Mouse (Mus musculus) CH12.LX (cell line): ENCODE results near the gene Gm20388. TPM values are rescaled to one million over a fixed set of nuclear protein-coding genes. Genes with fewer than 3 reads are reported as not detected.

ENCODE experiments used
- DNase-seq: peaks from one replicate; pipeline ENCODE4 v3.0.0-alpha.2; 2013; ENCODE audit errors: extremely low read depth
- H3K27ac ChIP-seq: 2 replicates; pipeline ENCODE4 v1.5.1; 2012; ENCODE audit warnings: low read depth, mild to moderate bottlenecking, control low read depth, moderate library complexity; ENCODE audit not compliant: insufficient read depth
- H3K27me3 ChIP-seq: replicated peaks from 2 replicates; pipeline ENCODE3; 2012; ENCODE audit warnings: inconsistent platforms
- H3K36me3 ChIP-seq, 2 experiments: replicated peaks in 1 of 2; 2 replicates each; pipeline versions ENCODE3 to v1.6.1; 2012; ENCODE audit warnings: inconsistent platforms in 1 of 2, low read length in 1 of 2, mild to moderate bottlenecking in 1 of 2, mixed read lengths in 1 of 2, moderate library complexity in 1 of 2; ENCODE audit not compliant: control insufficient read depth in 1 of 2, insufficient read depth in 1 of 2
- H3K4me1 ChIP-seq, 2 experiments: 2 replicates each; pipeline ENCODE4 v1.6.1; 2012; ENCODE audit warnings: inconsistent platforms in 1 of 2, moderate library complexity in 1 of 2; ENCODE audit not compliant: insufficient read depth in 2 of 2, control insufficient read depth in 1 of 2
- H3K4me2 ChIP-seq: 2 replicates; pipeline ENCODE4 v1.6.1; 2012; ENCODE audit warnings: low read depth, mild to moderate bottlenecking, control low read depth; ENCODE audit not compliant: poor library complexity, insufficient read depth, severe bottlenecking
- H3K4me3 ChIP-seq, 3 experiments: fragments of 150-350 bp in 1 of 3; sonication (generic) in 1 of 3; replicated peaks in 1 of 3; 2 replicates each; pipeline versions ENCODE3 to v1.5.1; 2011 to 2012; ENCODE audit warnings: low read depth in 2 of 3, low read length in 2 of 3, mild to moderate bottlenecking in 2 of 3, moderate library complexity in 2 of 3, control low read depth in 1 of 3, improper control_type of control experiment in 1 of 3, inconsistent platforms in 1 of 3, mixed read lengths in 1 of 3; ENCODE audit not compliant: poor library complexity in 1 of 3
- H3K79me2 ChIP-seq: replicated peaks from 2 replicates; pipeline ENCODE4 v1.6.1; 2012; ENCODE audit warnings: mild to moderate bottlenecking, moderate library complexity; ENCODE audit not compliant: control insufficient read depth, poor library complexity, insufficient read depth, severe bottlenecking; ENCODE audit errors: extremely low read depth
- H3K9ac ChIP-seq: 2 replicates; pipeline ENCODE4 v1.6.1; 2012; ENCODE audit warnings: low read depth, mild to moderate bottlenecking, control low read depth, moderate library complexity; ENCODE audit not compliant: insufficient read depth
- H3K9me3 ChIP-seq: replicated peaks from 2 replicates; pipeline ENCODE3; 2012; ENCODE audit warnings: low read length, inconsistent platforms, mixed read lengths
- BHLHE40 ChIP-seq: IDR thresholded peaks from 2 replicates; pipeline ENCODE4 v1.6.1; 2011; ENCODE audit warnings: mild to moderate bottlenecking, low read depth, low read length, improper control_type of control experiment
- CTCF ChIP-seq, 2 experiments: IDR thresholded peaks in 1 of 2; conservative IDR thresholded peaks in 1 of 2; 2 replicates each; pipeline ENCODE4 v1.5.1; 2011 to 2012; ENCODE audit warnings: low read depth in 2 of 2, low read length in 2 of 2, improper control_type of control experiment in 1 of 2, inconsistent platforms in 1 of 2, mild to moderate bottlenecking in 1 of 2, moderate library complexity in 1 of 2
- E2F4 ChIP-seq: IDR thresholded peaks from 2 replicates; pipeline ENCODE4 v1.6.1; 2011; ENCODE audit warnings: low read depth, low read length, improper control_type of control experiment; ENCODE audit not compliant: insufficient replicate concordance
- EP300 ChIP-seq: IDR thresholded peaks from 2 replicates; pipeline ENCODE4 v1.6.1; 2011; ENCODE audit warnings: low read length, improper control_type of control experiment
- ETS1 ChIP-seq: conservative IDR thresholded peaks from 2 replicates; pipeline ENCODE4 v1.6.1; 2012; ENCODE audit warnings: low read depth, mild to moderate bottlenecking, inconsistent platforms, low read length, improper control_type of control experiment, moderate library complexity
- GABPA ChIP-seq: IDR thresholded peaks from 2 replicates; pipeline ENCODE4 v1.6.1; 2012; ENCODE audit warnings: low read depth, low read length, improper control_type of control experiment, inconsistent platforms; ENCODE audit not compliant: insufficient replicate concordance
- HCFC1 ChIP-seq: IDR thresholded peaks from 2 replicates; pipeline ENCODE4 v1.6.1; 2012; ENCODE audit warnings: low read depth, mild to moderate bottlenecking, inconsistent platforms, low read length, improper control_type of control experiment
- MAX ChIP-seq: IDR thresholded peaks from 2 replicates; pipeline ENCODE4 v1.6.1; 2011; ENCODE audit warnings: low read length, improper control_type of control experiment
- MEF2A ChIP-seq: IDR thresholded peaks from 2 replicates; pipeline ENCODE4 v1.6.1; 2014; ENCODE audit warnings: low read depth, mild to moderate bottlenecking, inconsistent platforms, low read length, improper control_type of control experiment, borderline replicate concordance
- MYC ChIP-seq: IDR thresholded peaks from 2 replicates; pipeline ENCODE4 v1.6.1; 2011; ENCODE audit warnings: low read depth, mild to moderate bottlenecking, improper control_type of control experiment, low read length
- NELFE ChIP-seq: IDR thresholded peaks from 2 replicates; pipeline ENCODE4 v1.6.1; 2011; ENCODE audit warnings: low read depth, low read length, improper control_type of control experiment
- PAX5 ChIP-seq: IDR thresholded peaks from 2 replicates; pipeline ENCODE4 v1.6.1; 2012; ENCODE audit warnings: low read length, inconsistent platforms, mixed read lengths
- RCOR1 ChIP-seq: conservative IDR thresholded peaks from 2 replicates; pipeline ENCODE4 v1.6.1; 2012; ENCODE audit warnings: low read depth, mild to moderate bottlenecking, inconsistent platforms, low read length, improper control_type of control experiment
- UBTF ChIP-seq: IDR thresholded peaks from 2 replicates; pipeline ENCODE4 v1.6.1; 2012; ENCODE audit warnings: low read depth, mild to moderate bottlenecking, inconsistent platforms, low read length, improper control_type of control experiment, moderate library complexity
- USF1 ChIP-seq: IDR thresholded peaks from 2 replicates; pipeline ENCODE4 v1.6.1; 2014; ENCODE audit warnings: low read depth, mild to moderate bottlenecking, inconsistent platforms, low read length, improper control_type of control experiment
- USF2 ChIP-seq: conservative IDR thresholded peaks from 2 replicates; pipeline ENCODE4 v1.6.1; 2011; ENCODE audit warnings: low read depth, low read length, improper control_type of control experiment
- ZC3H11A ChIP-seq: IDR thresholded peaks from 2 replicates; pipeline ENCODE4 v1.6.1; 2012; ENCODE audit warnings: low read depth, mild to moderate bottlenecking, inconsistent platforms, low read length, improper control_type of control experiment
- ZKSCAN1 ChIP-seq: IDR thresholded peaks from 2 replicates; pipeline ENCODE4 v1.6.1; 2012; ENCODE audit warnings: low read depth, inconsistent platforms, low read length, improper control_type of control experiment, borderline replicate concordance
- ZMIZ1 ChIP-seq: IDR thresholded peaks from 2 replicates; pipeline ENCODE4 v1.6.1; 2012; ENCODE audit warnings: low read depth, mild to moderate bottlenecking, inconsistent platforms, low read length, improper control_type of control experiment
- ZNF384 ChIP-seq: IDR thresholded peaks from 2 replicates; pipeline ENCODE4 v1.6.1; 2012; ENCODE audit warnings: low read depth, low read length, improper control_type of control experiment, inconsistent platforms
- dilution Hi-C: fragments of 300-500 bp; cut with MboI; formaldehyde crosslinking; loops from 2 replicates; pipeline ENCODE4 v1.14.3; 2020; ENCODE audit warnings: low sequenced_read_pairs; ENCODE audit not compliant: extremely low pct_unique_long_range_greater_than_20kb, extremely low pct_ligation_motif_present
- in situ Hi-C: fragments of 300-500 bp; cut with MboI; formaldehyde crosslinking; loops from 3 replicates; pipeline ENCODE4 v1.14.3; 2019; ENCODE audit warnings: low sequenced_read_pairs, low pct_ligation_motif_present, low pct_unique_long_range_greater_than_20kb, mixed read lengths
- polyA plus RNA-seq: library from polyadenylated mRNA; unstranded; fragments of >175 nt; gene quantifications from 2 replicates; pipeline ENCODE4 v1.2.1, GENCODE M21; 2012; ENCODE audit warnings: low read depth; ENCODE audit not compliant: insufficient read length
- total RNA-seq, 2 experiments: library from RNA; depleted of rRNA; stranded (reverse); fragments of 300-350 nt in 1 of 2; fragments of >200 nt in 1 of 2; gene quantifications; 2 replicates each; pipeline ENCODE4 v1.2.3; 2012 to 2014

Gene Gm20388
- total and polyA plus RNA-seq, 3 experiments: 14.8 to 26.3 (median 22.2) TPM

GRCm38 (mm10) chr8:123298301-123298700, 3387.7 kb downstream of the Gm20388 start:
- Histone ChIP-seq H3K27ac (no peak overlapping the region), H3K9ac (no peak overlapping the region), H3K79me2 (no peaks in the 10 kb centered on the region), H3K36me3 (peaks cover 36 to 73% of the 10 kb centered on the region in 2 experiments), H3K4me3 (no peak overlapping the region), H3K27me3 (no peaks in the 10 kb centered on the region), H3K4me2 (no peak overlapping the region), H3K9me3 (no peaks in the 10 kb centered on the region), H3K4me1 (peaks cover 0 to 16% of the 10 kb centered on the region in 2 experiments; a peak in 2 of 4 replicates)
- DNase-seq: no peak
- dilution Hi-C loops (no loop called here), in situ Hi-C loops (no loop called here)
- TF ChIP-seq ZNF384 (no peak), GABPA (no peak), E2F4 (no peak), RCOR1 (no peak), BHLHE40 (no peak), UBTF (no peak), ZMIZ1 (no peak), CTCF (conservative IDR thresholded peaks at IDR 0.05 in 1 of 2, IDR thresholded peaks at IDR 0.05 in 1 of 2; ENCODE audit: low read depth in 2 of 2, low read length in 2 of 2) (no peak), USF2 (no peak), NELFE (no peak), USF1 (no peak), ETS1 (no peak), MAX (no peak), MEF2A (no peak), PAX5 (no peak), EP300 (no peak), ZKSCAN1 (no peak), ZC3H11A (no peak), MYC (no peak)

DNA sequence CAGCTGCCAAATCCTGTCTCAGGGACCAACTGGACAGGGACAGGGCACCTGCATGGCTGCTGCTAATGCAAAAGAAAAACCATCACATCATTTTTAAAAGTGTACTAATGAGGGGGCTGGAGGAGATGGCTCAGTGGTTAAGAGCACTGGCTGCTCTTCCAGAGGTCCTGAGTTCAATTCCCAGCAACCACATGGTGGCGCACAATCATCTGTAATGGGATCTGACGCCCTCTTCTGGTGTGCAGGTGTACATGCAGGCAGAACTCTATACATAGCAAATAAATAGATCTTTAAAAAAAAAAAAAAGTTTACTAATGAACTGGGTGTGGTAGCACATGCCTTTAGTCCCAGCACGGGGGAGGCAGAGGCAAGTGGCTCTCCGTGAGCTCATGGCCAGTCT, 3398.1 kb downstream of the Gm20388 start:
- TF ChIP-seq CTCF (conservative IDR thresholded peaks at IDR 0.05 in 1 of 2, IDR thresholded peaks at IDR 0.05 in 1 of 2; ENCODE audit: low read depth in 2 of 2, low read length in 2 of 2): peak in 1 of 2 experiments; percentile 66; a peak in 2 of 4 replicates
- no peak for TF ChIP-seq HCFC1
- Histone ChIP-seq H3K27me3 (no peaks in the 10 kb centered on the region), H3K4me1 (no peaks in the 10 kb centered on the region), H3K27ac (no peak overlapping the region), H3K36me3 (peaks cover 56 to 88% of the 10 kb centered on the region in 2 experiments), H3K4me3 (no peak overlapping the region), H3K9ac (no peak overlapping the region), H3K9me3 (no peaks in the 10 kb centered on the region), H3K4me2 (no peak overlapping the region), H3K79me2 (no peaks in the 10 kb centered on the region)
- DNase-seq: no peak
- in situ Hi-C loops (no loop called here), dilution Hi-C loops (no loop called here)
